Mouse (Mus musculus): ENCODE results near the gene Naip6. TPM values are rescaled to one million over a fixed set of nuclear protein-coding genes. Genes with fewer than 3 reads are reported as not detected.
"Not testable (repeated sequence)": the region's sequence is repeated elsewhere in the genome, so short reads cannot be mapped to it uniquely, and the experiment has no call there.

The Naip6 gene
- not detected in 2 replicates for polyA plus RNA-seq (2012; ENCODE audit: insufficient read depth, insufficient read length, low replicate concordance, missing spikeins)

DNA sequence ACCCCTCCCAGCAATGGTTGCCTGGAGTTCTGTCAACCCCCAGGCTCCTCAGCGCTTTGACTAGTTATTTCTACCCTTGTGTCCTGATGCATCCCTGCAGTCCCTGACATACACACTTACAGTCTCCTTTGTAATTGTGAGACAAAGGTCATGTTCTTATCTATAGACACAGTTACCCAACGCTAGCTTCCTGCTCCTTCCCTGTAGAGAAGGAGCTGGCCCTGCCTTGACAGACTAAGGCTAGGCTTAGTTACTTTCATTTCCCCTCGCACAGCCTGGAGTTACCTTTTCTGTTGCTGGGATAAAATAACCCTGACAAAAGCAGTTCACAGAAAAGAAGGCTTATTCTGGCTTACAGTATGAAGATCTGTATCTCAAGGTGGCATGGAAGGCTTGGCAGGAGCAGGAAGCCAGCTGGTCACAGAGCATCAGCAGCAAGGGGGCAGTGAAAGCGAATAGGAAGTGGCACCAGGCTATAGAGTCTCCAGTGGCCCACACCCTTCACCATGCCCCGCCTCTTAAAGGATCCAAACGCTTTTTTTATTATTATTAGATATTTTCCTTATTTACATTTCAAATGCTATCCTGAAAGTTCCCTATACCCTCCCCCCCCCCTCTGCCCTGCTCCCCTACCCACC, at the start of gene Naip6:
Gene Naip6, minus strand, starts transcription at position 419 of the 638 bp plus-strand sequence.
- H3K27ac ChIP-seq (ENCODE audit: insufficient read depth, low read depth, low read length); H3K4me1 ChIP-seq (ENCODE audit: control insufficient read depth, insufficient read depth, low read length); H3K4me3 ChIP-seq (ENCODE audit: insufficient read depth, low read depth, low read length): not testable (repeated sequence)
- WGBS: 78% methylated on average over 6 of the region's 6 CpGs

- 79% methylated on average over 2 of the region's 2 CpGs for WGBS
- not testable (repeated sequence) for H3K4me1 ChIP-seq (ENCODE audit: control insufficient read depth, insufficient read depth, low read length); H3K27ac ChIP-seq (ENCODE audit: insufficient read depth, low read depth, low read length); H3K4me3 ChIP-seq (ENCODE audit: insufficient read depth, low read depth, low read length)
Observed at GRCm38 (mm10) chr13:100352315-100352714, 34.8 kb upstream of the Naip6 start.

- not testable (repeated sequence) for H3K4me1 ChIP-seq (ENCODE audit: control insufficient read depth, insufficient read depth, low read length); H3K4me3 ChIP-seq (ENCODE audit: insufficient read depth, low read depth, low read length); H3K27ac ChIP-seq (ENCODE audit: insufficient read depth, low read depth, low read length)
- WGBS: 56% methylated on average over 1 of the region's 2 CpGs
Observed at GRCm38 (mm10) chr13:100349510-100350173, 32.2 kb upstream of the Naip6 start.

DNA sequence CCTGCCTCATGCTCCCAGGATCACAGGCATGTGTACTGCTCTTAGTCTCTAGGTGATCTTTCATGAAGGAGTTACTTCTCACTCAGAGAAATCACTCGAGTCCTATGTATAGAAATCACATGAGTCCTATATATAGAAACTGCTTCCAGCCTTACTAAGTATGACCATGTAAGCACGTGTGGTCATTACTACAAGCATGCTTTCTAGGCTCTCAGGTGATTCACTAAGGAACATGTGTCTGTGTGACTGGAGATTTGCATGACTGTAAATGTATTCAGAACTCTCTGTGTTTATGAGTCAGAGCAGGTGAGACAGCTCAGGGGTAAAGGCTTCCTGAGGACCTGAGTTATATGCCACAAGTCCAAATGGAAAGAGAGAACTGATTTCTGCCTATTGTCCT, 24.3 kb upstream of the Naip6 start:
- no peak overlapping the region for H3K4me3 ChIP-seq (ENCODE audit: insufficient read depth, low read depth, low read length)
- no peak for TF ChIP-seq POLR2A (IDR thresholded peaks at IDR 0.05; ENCODE audit: insufficient read depth, low read depth, low read length)
- no peak for TF ChIP-seq CTCF (IDR thresholded peaks at IDR 0.05; ENCODE audit: insufficient read depth, low read depth, low read length)
- no peaks in the 10 kb centered on the region for H3K4me1 ChIP-seq (ENCODE audit: control insufficient read depth, insufficient read depth, low read length)
- no peak overlapping the region for H3K27ac ChIP-seq (ENCODE audit: insufficient read depth, low read depth, low read length)
- 67% methylated on average over 2 of the region's 2 CpGs for WGBS

GRCm38 (mm10) chr13:100331728-100332127, 14.3 kb upstream of the Naip6 start:
- WGBS: 60% methylated on average over 5 of the region's 5 CpGs

GRCm38 (mm10) chr13:100328899-100329298, 11.4 kb upstream of the Naip6 start:
- WGBS: 21% methylated on average over 1 of the region's 1 CpGs
- H3K4me3 ChIP-seq (ENCODE audit: insufficient read depth, low read depth, low read length); H3K27ac ChIP-seq (ENCODE audit: insufficient read depth, low read depth, low read length); H3K4me1 ChIP-seq (ENCODE audit: control insufficient read depth, insufficient read depth, low read length): not testable (repeated sequence)

More at GRCm38 (mm10) chr13:100331728-100332127, 14.3 kb upstream of the Naip6 start:
- not testable (repeated sequence) for H3K27ac ChIP-seq (ENCODE audit: insufficient read depth, low read depth, low read length); H3K4me3 ChIP-seq (ENCODE audit: insufficient read depth, low read depth, low read length); H3K4me1 ChIP-seq (ENCODE audit: control insufficient read depth, insufficient read depth, low read length)

DNA sequence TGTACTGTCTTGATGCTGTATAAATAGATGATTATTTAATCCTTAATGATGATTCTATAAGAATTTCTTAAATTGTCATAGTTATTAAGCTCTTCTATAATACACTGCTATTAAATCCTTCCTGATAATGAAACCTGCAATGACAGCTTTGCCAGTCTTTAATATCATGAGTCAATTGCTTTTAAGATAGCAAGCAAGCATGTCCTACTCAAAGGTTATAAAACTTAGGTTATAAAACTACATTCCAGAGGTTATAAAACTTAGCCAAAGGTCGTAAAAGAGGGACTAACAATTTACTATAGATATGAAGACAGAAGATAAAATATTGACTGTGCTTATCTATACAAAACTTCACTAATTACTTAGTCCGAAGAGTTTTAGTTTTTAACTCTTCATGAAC, 10.6 kb upstream of the Naip6 start:
- WGBS: 74% methylated on average over 2 of the region's 2 CpGs
- not testable (repeated sequence) for H3K27ac ChIP-seq (ENCODE audit: insufficient read depth, low read depth, low read length); H3K4me1 ChIP-seq (ENCODE audit: control insufficient read depth, insufficient read depth, low read length); H3K4me3 ChIP-seq (ENCODE audit: insufficient read depth, low read depth, low read length)

- not testable (repeated sequence) for H3K4me1 ChIP-seq (ENCODE audit: control insufficient read depth, insufficient read depth, low read length); H3K27ac ChIP-seq (ENCODE audit: insufficient read depth, low read depth, low read length); H3K4me3 ChIP-seq (ENCODE audit: insufficient read depth, low read depth, low read length)
- WGBS: 88% methylated on average over 3 of the region's 3 CpGs
Observed at GRCm38 (mm10) chr13:100322266-100322837, 4.9 kb upstream of the Naip6 start.

DNA sequence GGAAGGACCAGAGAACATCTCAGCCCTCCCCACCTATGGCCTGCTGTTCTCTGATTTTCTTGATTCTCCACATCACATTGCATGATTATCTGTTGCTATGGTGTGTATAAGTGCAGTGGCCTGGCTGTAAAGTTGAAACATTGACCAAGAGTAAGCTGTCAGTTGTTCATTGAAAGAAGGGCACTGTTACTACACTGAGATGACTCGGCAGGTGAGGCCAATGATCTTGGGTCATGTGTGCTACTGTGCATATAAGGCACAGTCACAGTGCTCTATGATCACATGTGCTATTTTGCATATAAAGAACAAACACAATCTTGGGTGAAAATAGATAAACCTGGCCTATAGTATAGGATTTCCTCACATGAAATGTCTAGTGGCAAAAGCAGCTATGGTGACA, 32.9 kb downstream of the Naip6 start:
- WGBS: 88% methylated on average over 1 of the region's 1 CpGs
- Histone ChIP-seq H3K4me3 (ENCODE audit: insufficient read depth, low read depth, low read length) (no peak overlapping the region), H3K27ac (ENCODE audit: insufficient read depth, low read depth, low read length) (no peak overlapping the region), H3K4me1 (ENCODE audit: control insufficient read depth, insufficient read depth, low read length) (no peaks in the 10 kb centered on the region)
- TF ChIP-seq CTCF (IDR thresholded peaks at IDR 0.05; ENCODE audit: insufficient read depth, low read depth, low read length) (no peak), POLR2A (IDR thresholded peaks at IDR 0.05; ENCODE audit: insufficient read depth, low read depth, low read length) (no peak)

GRCm38 (mm10) chr13:100271474-100272132, 45.9 kb downstream of the Naip6 start:
- H3K4me3 ChIP-seq (ENCODE audit: insufficient read depth, low read depth, low read length); H3K4me1 ChIP-seq (ENCODE audit: control insufficient read depth, insufficient read depth, low read length); H3K27ac ChIP-seq (ENCODE audit: insufficient read depth, low read depth, low read length): not testable (repeated sequence)
- no CpG with 5 or more reads among the region's 1 CpGs for WGBS

DNA sequence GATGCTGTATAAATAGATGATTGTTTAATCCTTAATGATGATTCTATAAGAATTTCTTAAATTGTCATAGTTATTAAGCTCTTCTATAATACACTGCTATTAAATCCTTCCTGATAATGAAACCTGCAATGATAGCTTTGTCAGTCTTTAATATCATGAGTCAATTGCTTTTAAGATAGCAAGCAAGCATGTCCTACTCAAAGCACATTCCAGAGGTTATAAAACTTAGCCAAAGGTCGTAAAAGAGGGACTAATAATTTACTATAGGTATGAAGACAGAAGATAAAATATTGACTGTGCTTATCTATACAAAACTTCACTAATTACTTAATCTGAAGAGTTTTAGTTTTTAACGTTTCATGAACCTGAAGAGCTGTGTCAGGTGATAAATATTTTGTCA, 60.5 kb downstream of the Naip6 start:
- H3K4me3 ChIP-seq (ENCODE audit: insufficient read depth, low read depth, low read length); H3K4me1 ChIP-seq (ENCODE audit: control insufficient read depth, insufficient read depth, low read length): not testable (repeated sequence)
- 63% methylated on average over 2 of the region's 2 CpGs for WGBS

GRCm38 (mm10) chr13:100255925-100256324, 61.5 kb downstream of the Naip6 start:
- H3K4me1 ChIP-seq (ENCODE audit: control insufficient read depth, insufficient read depth, low read length); H3K27ac ChIP-seq (ENCODE audit: insufficient read depth, low read depth, low read length); H3K4me3 ChIP-seq (ENCODE audit: insufficient read depth, low read depth, low read length): not testable (repeated sequence)
- 93% methylated on average over 6 of the region's 6 CpGs for WGBS

More for the DNA sequence above, 60.5 kb downstream of the Naip6 start:
- not testable (repeated sequence) for H3K27ac ChIP-seq (ENCODE audit: insufficient read depth, low read depth, low read length)

- WGBS: 82% methylated on average over 2 of the region's 2 CpGs
- H3K4me1 ChIP-seq (ENCODE audit: control insufficient read depth, insufficient read depth, low read length); H3K27ac ChIP-seq (ENCODE audit: insufficient read depth, low read depth, low read length); H3K4me3 ChIP-seq (ENCODE audit: insufficient read depth, low read depth, low read length): not testable (repeated sequence)
Observed at GRCm38 (mm10) chr13:100251897-100252296, 65.6 kb downstream of the Naip6 start.
